In genomic region chr3:32510375-32511190, GRCm38 (mm10) we compare ENCODE assay signal across 1 mouse cellular context.
TF ChIP-seq lines count a peak whose summit lies in the region.

No protein-coding gene starts in this region.

TF ChIP-seq in CH12.LX, 34 proteins besides CTCF, POLR2A, EP300 and RAD21 (continued from another document):
- TF ChIP-seq USF2 (conservative IDR thresholded peaks at IDR 0.05; ENCODE audit: low read depth, low read length): no peak
- peak; percentile 83; the same call in 1 of the 2 replicates for TF ChIP-seq UBTF (IDR thresholded peaks at IDR 0.05; ENCODE audit: low read depth, low read length)
- no peak for TF ChIP-seq USF1 (IDR thresholded peaks at IDR 0.05; ENCODE audit: low read depth, low read length)
- peak; percentile 99 for TF ChIP-seq NRF1 (IDR thresholded peaks at IDR 0.05; ENCODE audit: low read depth, low read length)
- TF ChIP-seq JUN (IDR thresholded peaks at IDR 0.05; ENCODE audit: insufficient read depth, low read depth, low read length): no peak
- TF ChIP-seq MXI1 (IDR thresholded peaks at IDR 0.05; ENCODE audit: low read depth, low read length): peak; percentile 55
- no peak for TF ChIP-seq POLR2AphosphoS2 (IDR thresholded peaks at IDR 0.05; ENCODE audit: low read depth, low read length)
- TF ChIP-seq RCOR1 (conservative IDR thresholded peaks at IDR 0.05; ENCODE audit: low read depth, low read length): peak; percentile 89; the same call in 1 of the 2 replicates
- TF ChIP-seq MEF2A (IDR thresholded peaks at IDR 0.05; ENCODE audit: borderline replicate concordance, low read depth, low read length): peak; percentile 71; the same call in 1 of the 2 replicates
- TF ChIP-seq TBP (conservative IDR thresholded peaks at IDR 0.05; ENCODE audit: low read depth, low read length): peak; percentile 63; the same call in 1 of the 2 replicates
- TF ChIP-seq ZNF384 (IDR thresholded peaks at IDR 0.05; ENCODE audit: low read depth, low read length): 0 out of 2 replicates have a peak, but pooled peaks have one; percentile 2
- 0 out of 2 replicates have a peak, but pooled peaks have one; percentile 28 for TF ChIP-seq SIN3A (IDR thresholded peaks at IDR 0.05; ENCODE audit: low read length)
- TF ChIP-seq CHD2 (IDR thresholded peaks at IDR 0.05; ENCODE audit: low read length): no peak
- no peak for TF ChIP-seq GABPA (IDR thresholded peaks at IDR 0.05; ENCODE audit: insufficient replicate concordance, low read depth, low read length)
- TF ChIP-seq SMC3 (IDR thresholded peaks at IDR 0.05; ENCODE audit: low read depth, low read length): peak; percentile 42
- peak; percentile 82 for TF ChIP-seq ELF1 (IDR thresholded peaks at IDR 0.05; ENCODE audit: low read depth, low read length)
- TF ChIP-seq MAZ (IDR thresholded peaks at IDR 0.05; ENCODE audit: low read depth, low read length): no peak
- TF ChIP-seq CHD1 (IDR thresholded peaks at IDR 0.05; ENCODE audit: low read depth, low read length): no peak
- TF ChIP-seq ZMIZ1 (IDR thresholded peaks at IDR 0.05; ENCODE audit: low read depth, low read length): peak; percentile 51; the same call in 1 of the 2 replicates
- TF ChIP-seq JUND (conservative IDR thresholded peaks at IDR 0.05; ENCODE audit: low read depth, low read length): no peak
TF ChIP-seq in CH12.LX: peak in this region for 18.
